Mouse (Mus musculus) bone marrow macrophage, adult 2 months (primary cell): ENCODE measurements around the gene Ppfibp1.

ENCODE experiments used
- CTCF ChIP-seq: IDR thresholded peaks from 2 replicates; pipeline ENCODE4 v1.5.1; 2012; ENCODE audit warnings: low read depth, mild to moderate bottlenecking, low read length, moderate library complexity
- POLR2A ChIP-seq: IDR thresholded peaks from 2 replicates; pipeline ENCODE4 v1.6.1; 2012; ENCODE audit warnings: mild to moderate bottlenecking, low read depth, low read length, borderline replicate concordance

- TF ChIP-seq CTCF: no peak
- no peak for TF ChIP-seq POLR2A
Observed at GRCm38 (mm10) chr6:147032303-147032925, 144.1 kb downstream of the Ppfibp1 start, which contains the start of gene Rep15.
